Mouse (Mus musculus) kidney, adult 2 months (tissue): ENCODE measurements at regions not wholly inside any gene's neighbourhood (a gene's known extent, or its start where the extent isn't known, plus 50 kb on each side); places are given as distances from the start of the nearest gene placed in this dataset.
A peak's percentile ranks its signal among the peaks of the same experiment; 100 is the strongest.
"Not testable (repeated sequence)": the region's sequence is repeated elsewhere in the genome, so short reads cannot be mapped to it uniquely, and the experiment has no call there.

Experiments
- DNase-seq: peaks from one replicate; pipeline ENCODE4 v3.0.0; 2021
- H3K27ac ChIP-seq: fragments of 200-500 bp; 2 replicates; pipeline ENCODE4 v1.5.1; 2012; ENCODE audit warnings: low read depth, low read length, control low read depth, inconsistent platforms; ENCODE audit not compliant: insufficient read depth
- H3K27me3 ChIP-seq: fragments of 200-500 bp; replicated peaks from 2 replicates; pipeline ENCODE4 v1.6.1; 2012; ENCODE audit warnings: mild to moderate bottlenecking, moderate library complexity, low read length, inconsistent platforms; ENCODE audit not compliant: control insufficient read depth, insufficient read depth
- H3K36me3 ChIP-seq: fragments of 200-500 bp; 2 replicates; pipeline ENCODE4 v1.6.1; 2012; ENCODE audit warnings: mild to moderate bottlenecking, moderate library complexity, low read length, inconsistent platforms; ENCODE audit not compliant: control insufficient read depth, insufficient read depth
- H3K4me1 ChIP-seq: fragments of 200-500 bp; 2 replicates; pipeline ENCODE4 v1.6.1; 2011; ENCODE audit warnings: low read length; ENCODE audit not compliant: control insufficient read depth, insufficient read depth
- H3K4me3 ChIP-seq: fragments of 200-500 bp; 2 replicates; pipeline ENCODE4 v1.5.1; 2011; ENCODE audit warnings: mild to moderate bottlenecking, low read depth, low read length, control low read depth; ENCODE audit not compliant: insufficient read depth
- CTCF ChIP-seq: fragments of 200-500 bp; conservative IDR thresholded peaks from 2 replicates; pipeline ENCODE4 v1.5.1; 2011; ENCODE audit warnings: low read depth, mild to moderate bottlenecking, control low read depth, low read length, moderate library complexity, mixed read lengths; ENCODE audit not compliant: insufficient read depth, insufficient read length
- POLR2A ChIP-seq: fragments of 200-500 bp; IDR thresholded peaks from one replicate; pipeline ENCODE4 v1.6.1; 2011; ENCODE audit warnings: low read depth, low read length, control low read depth
- WGBS: fragments of 180-500 bp; shearing (Covaris S2); methylation state at CpG from one replicate; pipeline ENCODE4 v1.1.7; 2018; 5-methylcytosine and 5-hydroxymethylcytosine counted together

DNA sequence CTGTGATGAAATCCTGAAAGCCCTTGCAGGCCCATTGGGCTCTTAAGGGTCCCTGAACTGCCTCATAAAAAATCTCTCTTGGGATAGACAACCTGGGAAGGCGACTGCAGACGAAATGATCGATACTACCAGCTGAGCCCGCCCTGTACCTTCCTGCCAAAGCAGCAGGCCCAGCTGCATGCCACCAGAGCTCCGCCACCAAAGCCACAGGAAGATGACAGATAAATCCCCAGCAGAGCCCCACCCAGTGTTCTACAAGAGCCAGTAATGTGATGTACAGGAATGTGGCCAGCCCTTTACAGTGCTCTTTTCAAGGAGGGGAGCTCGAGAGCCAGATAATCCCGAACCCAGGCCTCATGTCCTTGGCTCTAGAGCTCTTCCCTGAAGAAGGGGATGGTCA, 183.7 kb upstream of the Prok2 start:
- TF ChIP-seq CTCF (no peak), POLR2A (no peak)
- Histone ChIP-seq H3K36me3 (no peaks in the 10 kb centered on the region), H3K4me1 (no peaks in the 10 kb centered on the region), H3K27ac (no peak overlapping the region), H3K27me3 (no peaks in the 10 kb centered on the region), H3K4me3 (no peak overlapping the region)
- peak; percentile 10 for DNase-seq
- WGBS: 74% methylated on average over 7 of the region's 7 CpGs

DNA sequence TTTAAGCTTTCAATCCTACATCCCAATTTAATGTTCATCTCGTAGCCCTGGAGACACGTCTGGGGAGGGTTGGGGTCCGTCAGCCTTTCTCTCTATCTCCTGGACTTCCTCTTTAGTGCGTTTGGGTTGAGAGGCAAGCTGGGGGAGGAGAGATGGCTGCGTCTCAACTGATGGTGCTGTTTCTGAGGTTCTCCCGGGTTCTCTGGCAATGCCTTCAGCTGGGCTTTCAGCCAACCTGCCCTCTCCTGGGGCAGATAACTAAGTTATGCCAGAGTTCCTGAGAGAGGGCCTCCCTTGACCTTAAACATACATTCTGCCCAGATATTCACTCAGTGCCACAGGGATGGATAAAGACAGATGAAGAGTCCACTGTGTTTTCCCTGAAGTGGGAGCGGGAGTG, 183.3 kb upstream of the Prok2 start:
- Histone ChIP-seq H3K4me3 (no peak overlapping the region), H3K4me1 (no peaks in the 10 kb centered on the region), H3K36me3 (no peaks in the 10 kb centered on the region), H3K27ac (no peak overlapping the region), H3K27me3 (no peaks in the 10 kb centered on the region)
- DNase-seq: peak; percentile 13
- WGBS: 52% methylated on average over 7 of the region's 7 CpGs
- TF ChIP-seq CTCF (no peak), POLR2A (no peak)

DNA sequence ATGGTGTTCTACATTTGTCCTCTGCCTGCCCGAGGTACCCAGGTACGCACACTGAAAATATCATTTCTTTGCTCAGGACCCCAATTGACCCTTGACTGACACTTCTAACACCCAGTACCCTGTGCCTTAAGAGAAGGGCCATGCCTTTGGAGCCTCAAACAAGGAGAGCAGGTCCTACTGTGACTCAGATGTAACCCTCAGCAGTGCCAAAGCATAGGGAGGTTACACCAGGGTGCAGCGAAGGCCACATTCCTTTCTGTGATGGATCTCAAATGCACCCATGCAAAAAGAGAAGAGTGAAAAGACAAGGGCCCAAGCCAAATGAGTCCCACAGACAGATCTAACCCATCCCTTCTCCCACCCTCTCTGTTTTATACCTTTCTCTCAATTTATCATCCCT, 181.9 kb upstream of the Prok2 start:
- H3K27me3 ChIP-seq: no peaks in the 10 kb centered on the region
- 94% methylated on average over 3 of the region's 3 CpGs for WGBS
- H3K4me1 ChIP-seq: peaks cover 4% of the 10 kb centered on the region
- no peak overlapping the region for H3K4me3 ChIP-seq
- no peaks in the 10 kb centered on the region for H3K36me3 ChIP-seq
- no peak for DNase-seq
- H3K27ac ChIP-seq: no peak overlapping the region
- TF ChIP-seq CTCF (no peak), POLR2A (no peak)

DNA sequence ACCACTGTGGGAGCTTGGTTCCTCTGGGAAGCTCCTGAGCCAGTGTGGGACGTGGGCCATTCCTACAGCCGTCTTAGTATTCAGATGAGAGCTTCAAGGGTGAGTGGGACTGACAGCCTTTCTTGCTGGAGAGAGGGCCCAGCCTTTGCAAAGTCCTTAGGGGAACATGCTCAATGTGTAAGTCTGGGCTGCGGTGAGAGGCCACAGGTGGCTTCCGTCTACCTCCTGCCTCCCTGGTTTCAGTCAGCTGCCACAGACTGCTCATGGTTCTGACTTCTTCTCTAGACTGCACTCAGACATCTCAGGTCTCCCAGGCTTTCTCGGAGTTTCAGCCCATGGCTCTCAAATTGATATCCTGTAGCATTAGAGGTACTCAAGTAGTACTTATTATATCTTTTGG, 179.0 kb upstream of the Prok2 start:
- Histone ChIP-seq H3K27me3 (no peaks in the 10 kb centered on the region), H3K36me3 (no peaks in the 10 kb centered on the region), H3K4me1 (peaks cover 4% of the 10 kb centered on the region), H3K4me3 (no peak overlapping the region), H3K27ac (no peak overlapping the region)
- WGBS: 82% methylated on average over 5 of the region's 5 CpGs
- no peak for DNase-seq
- TF ChIP-seq CTCF: no peak
- TF ChIP-seq POLR2A: no peak

DNA sequence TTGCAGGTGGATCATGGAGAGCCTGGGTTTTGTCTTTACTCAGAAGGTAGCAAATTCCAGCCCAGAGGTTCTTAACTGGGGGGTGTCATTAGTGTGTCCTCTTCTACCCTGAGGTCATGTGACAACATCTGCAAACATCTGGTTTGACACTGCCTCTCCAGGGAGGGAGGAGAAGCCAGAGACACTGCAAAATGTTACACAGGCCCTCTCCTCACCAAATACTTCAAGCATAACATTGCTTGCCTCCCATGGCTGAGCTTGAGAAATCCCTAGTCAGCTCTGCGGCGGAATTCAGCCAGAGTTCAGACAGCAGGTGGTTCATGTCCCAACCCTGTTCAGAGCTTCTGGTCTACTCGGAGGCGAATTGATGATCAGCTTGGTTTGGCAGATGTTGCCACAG, 178.4 kb upstream of the Prok2 start:
- Histone ChIP-seq H3K27ac (no peak overlapping the region), H3K27me3 (no peaks in the 10 kb centered on the region), H3K4me1 (peaks cover 4% of the 10 kb centered on the region), H3K4me3 (no peak overlapping the region), H3K36me3 (no peaks in the 10 kb centered on the region)
- DNase-seq: peak; percentile 12
- TF ChIP-seq POLR2A (no peak), CTCF (no peak)
- WGBS: 41% methylated on average over 4 of the region's 4 CpGs

DNA sequence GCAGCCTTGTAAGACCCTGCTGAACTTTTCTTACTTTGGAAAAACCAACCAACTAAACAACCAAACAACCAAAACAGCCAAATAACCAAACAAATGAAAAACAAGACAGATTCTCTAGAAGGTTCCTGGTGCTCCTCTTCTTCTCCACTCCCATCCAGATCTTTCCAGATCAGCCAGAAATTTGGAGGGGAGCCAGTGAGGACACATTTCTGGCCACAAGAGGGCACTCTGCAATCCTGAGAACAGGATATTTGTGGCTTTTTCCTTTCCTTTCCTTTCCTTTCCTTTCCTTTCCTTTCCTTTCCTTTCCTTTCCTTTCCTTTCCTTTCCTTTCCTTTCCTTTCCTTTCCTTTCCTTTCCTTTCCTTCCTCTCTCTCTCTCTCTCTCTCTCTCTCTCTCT, 177.9 kb upstream of the Prok2 start:
- H3K4me1 ChIP-seq, H3K36me3 ChIP-seq, H3K27ac ChIP-seq, H3K4me3 ChIP-seq, H3K27me3 ChIP-seq: not testable (repeated sequence)
- peak; percentile 81 for DNase-seq
- TF ChIP-seq CTCF: peak; percentile 72

DNA sequence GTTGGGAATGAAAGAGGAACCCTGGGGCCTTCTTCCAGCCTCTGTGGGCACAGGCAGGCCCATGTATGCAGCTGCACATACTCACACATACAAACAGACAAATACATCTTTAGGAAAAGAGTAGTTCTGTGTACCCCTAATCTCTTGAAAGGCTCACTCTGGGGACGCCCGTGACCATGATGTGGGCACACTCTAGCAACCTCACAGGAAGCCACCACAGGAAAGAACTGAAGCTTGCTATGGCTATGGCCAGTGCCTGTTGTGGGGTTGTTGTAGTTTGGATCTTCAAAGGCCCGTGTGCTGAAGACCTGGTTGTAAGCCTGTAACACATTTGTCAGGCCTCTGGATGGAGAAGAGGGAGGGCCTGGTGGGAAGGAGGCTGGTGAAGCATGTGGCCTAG, 175.4 kb upstream of the Prok2 start:
- peaks cover 4% of the 10 kb centered on the region for H3K4me1 ChIP-seq
- no peaks in the 10 kb centered on the region for H3K27me3 ChIP-seq
- H3K36me3 ChIP-seq: no peaks in the 10 kb centered on the region
- DNase-seq: no peak
- no peak overlapping the region for H3K27ac ChIP-seq
- TF ChIP-seq POLR2A (no peak), CTCF (no peak)
- WGBS: 93% methylated on average over 3 of the region's 3 CpGs
- H3K4me3 ChIP-seq: no peak overlapping the region

DNA sequence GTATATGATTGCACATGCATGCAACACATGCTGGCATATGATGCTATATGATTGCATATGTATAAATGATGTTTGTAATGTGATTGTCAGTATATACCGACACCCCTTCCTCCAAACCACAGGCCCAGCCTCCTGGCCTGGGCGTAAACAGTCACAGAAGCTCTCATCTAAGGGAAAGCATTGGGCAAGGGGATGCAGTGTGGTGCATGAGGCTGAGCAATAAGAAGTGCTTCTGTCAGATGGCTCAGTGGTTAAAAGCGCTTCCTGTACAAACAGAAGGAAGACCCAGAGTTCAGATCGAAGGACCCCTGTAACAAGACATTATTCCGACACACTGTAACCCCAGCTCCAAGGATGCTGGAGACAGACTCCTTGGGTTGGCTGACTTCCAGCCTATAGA, 175.0 kb upstream of the Prok2 start:
- H3K27ac ChIP-seq: no peak overlapping the region
- WGBS: 89% methylated on average over 5 of the region's 5 CpGs
- TF ChIP-seq CTCF (no peak), POLR2A (no peak)

More for the DNA sequence above, 175.0 kb upstream of the Prok2 start:
- Histone ChIP-seq H3K4me1 (peaks cover 4% of the 10 kb centered on the region), H3K36me3 (no peaks in the 10 kb centered on the region), H3K4me3 (no peak overlapping the region), H3K27me3 (no peaks in the 10 kb centered on the region)
- DNase-seq: no peak
